Mouse (Mus musculus) heart, adult 2 months (tissue): ENCODE results near the gene Prelid3b.

Source experiments
- CTCF ChIP-seq: fragments of 200-600 bp; IDR thresholded peaks from 2 replicates; pipeline ENCODE4 v1.8.1; 2022; ENCODE audit warnings: antibody characterized with exemption, mild to moderate bottlenecking, moderate library complexity
- EP300 ChIP-seq: fragments of 200-500 bp; IDR thresholded peaks from 2 replicates; pipeline ENCODE4 v1.6.1; 2011; ENCODE audit warnings: low read depth, low read length, control low read depth; ENCODE audit not compliant: insufficient read depth

DNA sequence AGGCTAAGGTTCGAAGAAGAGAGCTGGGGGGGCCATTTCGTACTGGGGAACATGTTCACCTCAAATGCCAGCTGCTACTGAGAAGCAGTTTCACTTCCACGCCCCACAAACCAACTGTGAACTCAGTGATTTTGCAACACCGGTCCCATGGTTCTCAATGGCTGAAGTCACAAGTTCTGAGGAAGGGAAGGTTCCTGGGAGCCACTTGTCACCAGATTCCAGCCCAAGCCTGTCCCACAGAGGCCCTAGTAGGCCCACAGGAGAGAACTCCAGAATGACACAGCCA, 35.2 kb downstream of the Prelid3b start:
- no peak for TF ChIP-seq EP300
- no peak for TF ChIP-seq CTCF
